Mouse (Mus musculus) liver, embryonic 14.5 days (tissue): ENCODE measurements around the gene Amigo2.

Source experiments
- CTCF ChIP-seq: IDR thresholded peaks from 2 replicates; pipeline ENCODE4 v1.5.1; 2016; ENCODE audit warnings: antibody characterized with exemption, low read depth, control low read depth
- EP300 ChIP-seq: IDR thresholded peaks from 2 replicates; pipeline ENCODE4 v1.6.1; 2016; ENCODE audit warnings: antibody characterized with exemption, low read depth

GRCm38 (mm10) chr15:97282572-97282881 is 35.4 kb upstream of the Amigo2 start:
- no peak for TF ChIP-seq CTCF
- TF ChIP-seq EP300 = no peak
